Mouse (Mus musculus) heart, adult 2 months (tissue): ENCODE results near the gene Chst8. TPM values are rescaled to one million over a fixed set of nuclear protein-coding genes. Genes with fewer than 3 reads are reported as not detected.

Experiments used
- DNase-seq, 2 experiments: peaks; one replicate each; pipeline ENCODE4 v3.0.0; 2021
- H3K27ac ChIP-seq: fragments of 200-600 bp; 2 replicates; pipeline ENCODE4 v1.8.1; 2022
- H3K27me3 ChIP-seq: fragments of 200-500 bp; 2 replicates; pipeline ENCODE4 v1.6.1; 2012; ENCODE audit warnings: mild to moderate bottlenecking, low read length, inconsistent platforms, mixed read lengths; ENCODE audit not compliant: control insufficient read depth, insufficient read depth
- H3K36me3 ChIP-seq: fragments of 200-500 bp; 2 replicates; pipeline ENCODE4 v1.6.1; 2012; ENCODE audit warnings: low read length, inconsistent platforms; ENCODE audit not compliant: control insufficient read depth, insufficient read depth
- H3K4me1 ChIP-seq: fragments of 200-500 bp; 2 replicates; pipeline ENCODE4 v1.6.1; 2011; ENCODE audit warnings: low read length; ENCODE audit not compliant: control insufficient read depth, insufficient read depth
- H3K4me3 ChIP-seq: fragments of 200-600 bp; 2 replicates; pipeline ENCODE4 v1.8.1; 2022
- H3K79me2 ChIP-seq: fragments of 200-500 bp; replicated peaks from 2 replicates; pipeline ENCODE4 v1.6.1; 2012; ENCODE audit warnings: mild to moderate bottlenecking, inconsistent platforms, low read length, moderate library complexity, mixed read lengths; ENCODE audit not compliant: control insufficient read depth, insufficient read depth
- H3K9ac ChIP-seq: fragments of 200-500 bp; 2 replicates; pipeline ENCODE4 v1.6.1; 2012; ENCODE audit warnings: low read depth, mild to moderate bottlenecking, control low read depth, inconsistent platforms, low read length, mixed read lengths
- CTCF ChIP-seq: fragments of 200-600 bp; IDR thresholded peaks from 2 replicates; pipeline ENCODE4 v1.8.1; 2022; ENCODE audit warnings: antibody characterized with exemption, mild to moderate bottlenecking, moderate library complexity
- EP300 ChIP-seq: fragments of 200-500 bp; IDR thresholded peaks from 2 replicates; pipeline ENCODE4 v1.6.1; 2011; ENCODE audit warnings: low read depth, low read length, control low read depth; ENCODE audit not compliant: insufficient read depth
- POLR2A ChIP-seq: fragments of 200-500 bp; IDR thresholded peaks from 2 replicates; pipeline ENCODE4 v1.6.1; 2011; ENCODE audit warnings: mild to moderate bottlenecking, low read depth, low read length, control low read depth; ENCODE audit not compliant: insufficient read depth
- WGBS: fragments of 180-500 bp; shearing (Covaris S2); methylation state at CpG from one replicate; pipeline ENCODE4 v1.1.7; 2018; 5-methylcytosine and 5-hydroxymethylcytosine counted together
- intact Hi-C: fragments of 180-260 bp; cut with DNase I; formaldehyde crosslinking; loops from one replicate; pipeline ENCODE4 v1.15.1; 2025
- polyA plus RNA-seq: library from polyadenylated mRNA; depleted of rRNA; stranded (reverse); fragments of >200 nt; gene quantifications from 2 replicates; pipeline ENCODE4 v1.2.3, GENCODE M21; 2012
- total RNA-seq, 2 experiments: library from RNA; stranded (reverse); gene quantifications; 2 replicates each; pipeline ENCODE4 v1.2.3; 2021

The Chst8 gene
- total and polyA plus RNA-seq, 3 experiments: 0.39 to 0.41 TPM; not detected in 1

GRCm38 (mm10) chr7:34847900-34848299, 35.4 kb upstream of the Chst8 start:
- no peak for DNase-seq
- intact Hi-C loops: no loop called here
- TF ChIP-seq POLR2A (no peak), CTCF (no peak), EP300 (no peak)

GRCm38 (mm10) chr7:34847410-34847809, 34.9 kb upstream of the Chst8 start:
- H3K4me3 ChIP-seq: no peak overlapping the region
- intact Hi-C loops: no loop called here
- no peak overlapping the region for H3K9ac ChIP-seq
- H3K27me3 ChIP-seq: no peaks in the 10 kb centered on the region
- WGBS: 69% methylated on average over 5 of the region's 5 CpGs
- no peak for TF ChIP-seq EP300
- TF ChIP-seq POLR2A: no peak
- TF ChIP-seq CTCF: no peak
- no peaks in the 10 kb centered on the region for H3K79me2 ChIP-seq
- H3K27ac ChIP-seq: no peak overlapping the region
- DNase-seq: no peak
- no peaks in the 10 kb centered on the region for H3K36me3 ChIP-seq
- H3K4me1 ChIP-seq: no peaks in the 10 kb centered on the region

More at GRCm38 (mm10) chr7:34847900-34848299, 35.4 kb upstream of the Chst8 start:
- no peak overlapping the region for H3K27ac ChIP-seq
- WGBS: 87% methylated on average over 6 of the region's 6 CpGs
- no peaks in the 10 kb centered on the region for H3K27me3 ChIP-seq
- H3K4me3 ChIP-seq: no peak overlapping the region
- no peaks in the 10 kb centered on the region for H3K79me2 ChIP-seq
- H3K36me3 ChIP-seq: no peaks in the 10 kb centered on the region
- H3K4me1 ChIP-seq: no peaks in the 10 kb centered on the region
- no peak overlapping the region for H3K9ac ChIP-seq

- Histone ChIP-seq H3K27ac (no peak overlapping the region), H3K4me1 (no peaks in the 10 kb centered on the region), H3K79me2 (no peaks in the 10 kb centered on the region), H3K9ac (no peak overlapping the region), H3K27me3 (0 out of 2 replicates have a peak, but pooled peaks cover 1% of the 10 kb centered on the region), H3K36me3 (no peaks in the 10 kb centered on the region), H3K4me3 (no peak overlapping the region)
- WGBS: 81% methylated on average over 4 of the region's 4 CpGs
- DNase-seq: no peak
- TF ChIP-seq EP300: no peak
- TF ChIP-seq CTCF: peak; percentile 60
- intact Hi-C loops: no loop called here
These were observed 26.2 kb upstream of the Chst8 start for GRCm38 (mm10) chr7:34838749-34839148.

DNA sequence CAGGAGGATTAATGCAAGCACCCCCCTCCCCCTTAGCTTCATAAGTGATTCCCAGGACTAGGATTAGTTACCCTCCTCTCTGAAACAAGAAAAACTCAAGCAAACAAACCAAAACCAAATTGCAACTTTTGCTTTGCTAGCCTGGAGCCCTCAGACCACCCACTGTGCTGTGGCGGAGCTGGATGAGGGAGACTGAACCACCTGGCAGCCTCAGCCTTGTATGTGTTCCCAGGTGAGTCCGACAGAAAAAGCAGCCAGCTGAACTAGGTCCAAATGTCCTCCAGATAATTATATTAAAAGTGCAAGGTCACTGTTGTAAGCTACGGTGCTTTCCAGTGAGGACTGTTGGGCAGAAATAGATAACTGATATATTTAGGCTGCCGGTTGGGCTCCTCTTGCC, 25.7 kb upstream of the Chst8 start:
- Histone ChIP-seq H3K4me1 (no peaks in the 10 kb centered on the region), H3K4me3 (no peak overlapping the region), H3K27ac (no peak overlapping the region), H3K27me3 (0 out of 2 replicates have a peak, but pooled peaks cover 1% of the 10 kb centered on the region), H3K79me2 (no peaks in the 10 kb centered on the region), H3K36me3 (no peaks in the 10 kb centered on the region), H3K9ac (no peak overlapping the region)
- WGBS: 66% methylated on average over 4 of the region's 4 CpGs
- no peak for DNase-seq
- intact Hi-C loops: no loop called here
- TF ChIP-seq EP300: no peak
- TF ChIP-seq CTCF: no peak
- no peak for TF ChIP-seq POLR2A

DNA sequence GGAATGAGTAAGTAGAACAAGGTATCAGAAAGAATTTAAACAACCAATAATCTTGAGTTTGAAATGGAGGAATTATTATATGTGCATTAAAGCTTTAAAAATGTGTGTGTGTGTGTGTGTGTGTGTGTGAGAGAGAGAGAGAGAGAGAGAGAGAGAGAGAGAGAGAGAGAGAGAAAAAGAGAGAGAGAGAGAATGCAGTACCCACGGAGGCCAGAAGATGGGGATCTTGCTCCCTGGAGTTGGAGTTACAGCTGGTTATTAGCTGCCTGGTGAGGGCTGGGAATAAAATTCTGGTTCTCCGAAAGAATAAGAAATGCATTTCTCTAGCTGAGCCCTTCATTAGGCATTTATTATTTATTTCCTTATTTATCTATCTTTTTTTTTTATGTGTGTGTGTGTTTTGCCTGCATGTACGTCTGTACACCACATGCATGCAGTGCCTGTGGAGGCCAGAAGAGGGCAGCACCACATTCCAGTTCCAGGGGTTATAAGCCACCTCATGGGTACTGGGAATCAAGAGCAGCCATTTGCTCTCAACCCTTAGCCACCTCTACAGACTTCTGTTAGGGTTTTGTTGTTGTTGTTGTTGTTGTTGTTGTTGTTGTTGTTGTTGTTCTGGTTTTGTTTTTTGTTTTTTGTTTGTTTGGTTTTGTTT, 13.9 kb upstream of the Chst8 start:
- no peak overlapping the region for H3K9ac ChIP-seq
- 53% methylated on average over 3 of the region's 3 CpGs for WGBS
- intact Hi-C loops: no loop called here
- no peaks in the 10 kb centered on the region for H3K36me3 ChIP-seq
- DNase-seq: no peak
- no peak overlapping the region for H3K4me3 ChIP-seq
- no peaks in the 10 kb centered on the region for H3K27me3 ChIP-seq
- TF ChIP-seq EP300 (no peak), CTCF (peak; percentile 56), POLR2A (no peak)
- no peaks in the 10 kb centered on the region for H3K4me1 ChIP-seq
- no peak overlapping the region for H3K27ac ChIP-seq
- no peaks in the 10 kb centered on the region for H3K79me2 ChIP-seq

GRCm38 (mm10) chr7:34821587-34821986, 9.1 kb upstream of the Chst8 start:
- Histone ChIP-seq H3K36me3 (no peaks in the 10 kb centered on the region), H3K4me1 (no peaks in the 10 kb centered on the region), H3K27ac (no peak overlapping the region), H3K4me3 (no peak overlapping the region), H3K27me3 (no peaks in the 10 kb centered on the region), H3K79me2 (no peaks in the 10 kb centered on the region), H3K9ac (no peak overlapping the region)
- no peak for TF ChIP-seq EP300
- TF ChIP-seq CTCF: no peak
- no peak for TF ChIP-seq POLR2A
- intact Hi-C loops: no loop called here
- DNase-seq: no peak
- WGBS: 84% methylated on average over 9 of the region's 9 CpGs
